Mouse (Mus musculus): ENCODE measurements at regions not wholly inside any gene's neighbourhood (a gene's known extent, or its start where the extent isn't known, plus 50 kb on each side); places are given as distances from the start of the nearest gene placed in this dataset.

GRCm38 (mm10) chrX:159145212-159145611 is 64.9 kb upstream of the Rps6ka3 start:
- H3K79me2 ChIP-seq (replicated peaks; ENCODE audit: control insufficient read depth, extremely low read depth, insufficient read depth, poor library complexity, severe bottlenecking) = no peaks in the 10 kb centered on the region
- H3K27me3 ChIP-seq (replicated peaks) = no peaks in the 10 kb centered on the region
- H3K4me3 ChIP-seq (replicated peaks in 1 of 3; ENCODE audit: low read depth in 2 of 3, low read length in 2 of 3, poor library complexity in 1 of 3) = no peak overlapping the region
- H3K36me3 ChIP-seq (replicated peaks in 1 of 2; ENCODE audit: control insufficient read depth in 1 of 2, insufficient read depth in 1 of 2, low read length in 1 of 2) = no peaks in the 10 kb centered on the region
- DNase-seq (ENCODE audit: extremely low read depth) = no peak
- no peaks in the 10 kb centered on the region for H3K4me1 ChIP-seq (ENCODE audit: control insufficient read depth in 1 of 2, insufficient read depth in 2 of 2)
- dilution Hi-C loops (cut with MboI; ENCODE audit: extremely low pct_ligation_motif_present, extremely low pct_unique_long_range_greater_than_20kb, low sequenced_read_pairs) (no loop called here), in situ Hi-C loops (cut with MboI; ENCODE audit: low pct_ligation_motif_present, low pct_unique_long_range_greater_than_20kb, low sequenced_read_pairs) (no loop called here)
- no peak overlapping the region for H3K4me2 ChIP-seq (ENCODE audit: insufficient read depth, low read depth, poor library complexity, severe bottlenecking)
- TF ChIP-seq USF1 (IDR thresholded peaks at IDR 0.05; ENCODE audit: low read depth, low read length) = no peak
- no peak for TF ChIP-seq MAX (IDR thresholded peaks at IDR 0.05; ENCODE audit: low read length)
- TF ChIP-seq NELFE (IDR thresholded peaks at IDR 0.05; ENCODE audit: low read depth, low read length) = no peak
- TF ChIP-seq JUN (IDR thresholded peaks at IDR 0.05; ENCODE audit: insufficient read depth, low read depth, low read length) = no peak
- TF ChIP-seq UBTF (IDR thresholded peaks at IDR 0.05; ENCODE audit: low read depth, low read length) = no peak
- no peak for TF ChIP-seq EP300 (IDR thresholded peaks at IDR 0.05; ENCODE audit: low read length)
- TF ChIP-seq HCFC1 (IDR thresholded peaks at IDR 0.05; ENCODE audit: low read depth, low read length) = no peak
- TF ChIP-seq SIN3A (IDR thresholded peaks at IDR 0.05; ENCODE audit: low read length) = no peak
- no peak for TF ChIP-seq TCF12 (IDR thresholded peaks at IDR 0.05; ENCODE audit: low read depth, low read length)
- no peak for TF ChIP-seq ZNF384 (IDR thresholded peaks at IDR 0.05; ENCODE audit: low read depth, low read length)
- no peak for TF ChIP-seq GABPA (IDR thresholded peaks at IDR 0.05; ENCODE audit: insufficient replicate concordance, low read depth, low read length)
- no peak for TF ChIP-seq ZC3H11A (IDR thresholded peaks at IDR 0.05; ENCODE audit: low read depth, low read length)
- TF ChIP-seq JUND (conservative IDR thresholded peaks at IDR 0.05; ENCODE audit: low read depth, low read length) = no peak
- TF ChIP-seq ETS1 (conservative IDR thresholded peaks at IDR 0.05; ENCODE audit: low read depth, low read length) = no peak
- TF ChIP-seq CHD2 (IDR thresholded peaks at IDR 0.05; ENCODE audit: low read length) = no peak
- TF ChIP-seq PAX5 (IDR thresholded peaks at IDR 0.05; ENCODE audit: low read length) = no peak
- TF ChIP-seq CHD1 (IDR thresholded peaks at IDR 0.05; ENCODE audit: low read depth, low read length) = no peak
- TF ChIP-seq POLR2A (IDR thresholded peaks at IDR 0.05; ENCODE audit: low read depth, low read length) = no peak
- H3K27ac ChIP-seq (ENCODE audit: insufficient read depth, low read depth) = no peak overlapping the region
- H3K9me3 ChIP-seq (replicated peaks; ENCODE audit: low read length) = no peaks in the 10 kb centered on the region
- no peak overlapping the region for H3K9ac ChIP-seq (ENCODE audit: insufficient read depth, low read depth)

- H3K27me3 ChIP-seq (replicated peaks) = no peaks in the 10 kb centered on the region
- no peak overlapping the region for H3K9ac ChIP-seq (ENCODE audit: insufficient read depth, low read depth)
- no peaks in the 10 kb centered on the region for H3K79me2 ChIP-seq (replicated peaks; ENCODE audit: control insufficient read depth, extremely low read depth, insufficient read depth, poor library complexity, severe bottlenecking)
- H3K36me3 ChIP-seq (replicated peaks in 1 of 2; ENCODE audit: control insufficient read depth in 1 of 2, insufficient read depth in 1 of 2, low read length in 1 of 2) = no peaks in the 10 kb centered on the region
- no peak for DNase-seq (ENCODE audit: extremely low read depth)
- dilution Hi-C loops (cut with MboI; ENCODE audit: extremely low pct_ligation_motif_present, extremely low pct_unique_long_range_greater_than_20kb, low sequenced_read_pairs) (no loop called here), in situ Hi-C loops (cut with MboI; ENCODE audit: low pct_ligation_motif_present, low pct_unique_long_range_greater_than_20kb, low sequenced_read_pairs) (no loop called here)
- no peak overlapping the region for H3K4me3 ChIP-seq (replicated peaks in 1 of 3; ENCODE audit: low read depth in 2 of 3, low read length in 2 of 3, poor library complexity in 1 of 3)
- TF ChIP-seq MXI1 (IDR thresholded peaks at IDR 0.05; ENCODE audit: low read depth, low read length) (no peak), GABPA (IDR thresholded peaks at IDR 0.05; ENCODE audit: insufficient replicate concordance, low read depth, low read length) (no peak), PAX5 (IDR thresholded peaks at IDR 0.05; ENCODE audit: low read length) (no peak)
- no peaks in the 10 kb centered on the region; a peak in 1 of 4 replicates for H3K4me1 ChIP-seq (ENCODE audit: control insufficient read depth in 1 of 2, insufficient read depth in 2 of 2)
- H3K9me3 ChIP-seq (replicated peaks; ENCODE audit: low read length) = no peaks in the 10 kb centered on the region
- H3K4me2 ChIP-seq (ENCODE audit: insufficient read depth, low read depth, poor library complexity, severe bottlenecking) = no peak overlapping the region
- H3K27ac ChIP-seq (ENCODE audit: insufficient read depth, low read depth) = no peak overlapping the region
Measured at GRCm38 (mm10) chrX:159155786-159156185, 54.3 kb upstream of the Rps6ka3 start.

All from CH12.LX (cell line).